Mouse (Mus musculus): ENCODE results near the gene Lrrc49. TPM values are rescaled to one million over a fixed set of nuclear protein-coding genes. Genes with fewer than 3 reads are reported as not detected.
A peak's percentile ranks its signal among the peaks of the same experiment; 100 is the strongest.

The Lrrc49 gene
- polyA plus RNA-seq, 1 experiment = 3.2 TPM

- Histone ChIP-seq H3K36me3 (ENCODE audit: control insufficient read depth, insufficient read depth, low read length) (no peaks in the 10 kb centered on the region), H3K4me1 (ENCODE audit: control insufficient read depth, insufficient read depth, low read length) (no peaks in the 10 kb centered on the region), H3K27ac (ENCODE audit: insufficient read depth, low read depth, low read length) (no peak overlapping the region), H3K27me3 (replicated peaks; ENCODE audit: control insufficient read depth, insufficient read depth, low read length) (no peaks in the 10 kb centered on the region; the same call in 1 of the 2 replicates), H3K4me3 (ENCODE audit: insufficient read depth, low read depth, low read length) (no peak overlapping the region)
- peak; percentile 29 for DNase-seq
- TF ChIP-seq POLR2A (IDR thresholded peaks at IDR 0.05; ENCODE audit: low read depth, low read length) = no peak
- TF ChIP-seq CTCF (conservative IDR thresholded peaks at IDR 0.05; ENCODE audit: insufficient read depth, insufficient read length, low read depth, low read length) = no peak
- 97% methylated on average over 12 of the region's 12 CpGs for WGBS
Measured at GRCm38 (mm10) chr9:60664385-60664784, 23.6 kb downstream of the Lrrc49 start.

- 84% methylated on average over 2 of the region's 2 CpGs for WGBS
- Histone ChIP-seq H3K4me1 (ENCODE audit: control insufficient read depth, insufficient read depth, low read length) (no peaks in the 10 kb centered on the region), H3K27ac (ENCODE audit: insufficient read depth, low read depth, low read length) (no peak overlapping the region), H3K36me3 (ENCODE audit: control insufficient read depth, insufficient read depth, low read length) (no peaks in the 10 kb centered on the region), H3K4me3 (ENCODE audit: insufficient read depth, low read depth, low read length) (no peak overlapping the region), H3K27me3 (replicated peaks; ENCODE audit: control insufficient read depth, insufficient read depth, low read length) (no peaks in the 10 kb centered on the region; the same call in 1 of the 2 replicates)
- TF ChIP-seq CTCF (conservative IDR thresholded peaks at IDR 0.05; ENCODE audit: insufficient read depth, insufficient read length, low read depth, low read length) (no peak), POLR2A (IDR thresholded peaks at IDR 0.05; ENCODE audit: low read depth, low read length) (no peak)
- DNase-seq = no peak
Measured at GRCm38 (mm10) chr9:60662936-60663335, 25.0 kb downstream of the Lrrc49 start.

GRCm38 (mm10) chr9:60653582-60653981, 34.4 kb downstream of the Lrrc49 start:
- no peaks in the 10 kb centered on the region for H3K4me1 ChIP-seq (ENCODE audit: control insufficient read depth, insufficient read depth, low read length)
- no peak overlapping the region for H3K27ac ChIP-seq (ENCODE audit: insufficient read depth, low read depth, low read length)
- no peak for DNase-seq
- TF ChIP-seq CTCF (conservative IDR thresholded peaks at IDR 0.05; ENCODE audit: insufficient read depth, insufficient read length, low read depth, low read length) (no peak), POLR2A (IDR thresholded peaks at IDR 0.05; ENCODE audit: low read depth, low read length) (no peak)
- no peaks in the 10 kb centered on the region for H3K27me3 ChIP-seq (replicated peaks; ENCODE audit: control insufficient read depth, insufficient read depth, low read length)
- no peak overlapping the region for H3K4me3 ChIP-seq (ENCODE audit: insufficient read depth, low read depth, low read length)
- no peaks in the 10 kb centered on the region for H3K36me3 ChIP-seq (ENCODE audit: control insufficient read depth, insufficient read depth, low read length)

GRCm38 (mm10) chr9:60653137-60653536, 34.8 kb downstream of the Lrrc49 start:
- DNase-seq = no peak

GRCm38 (mm10) chr9:60650277-60650676, 37.7 kb downstream of the Lrrc49 start:
- no peak for TF ChIP-seq POLR2A (IDR thresholded peaks at IDR 0.05; ENCODE audit: low read depth, low read length)
- TF ChIP-seq CTCF (conservative IDR thresholded peaks at IDR 0.05; ENCODE audit: insufficient read depth, insufficient read length, low read depth, low read length) = no peak
- no peaks in the 10 kb centered on the region for H3K27me3 ChIP-seq (replicated peaks; ENCODE audit: control insufficient read depth, insufficient read depth, low read length)
- H3K4me3 ChIP-seq (ENCODE audit: insufficient read depth, low read depth, low read length) = no peak overlapping the region
- H3K36me3 ChIP-seq (ENCODE audit: control insufficient read depth, insufficient read depth, low read length) = no peaks in the 10 kb centered on the region
- DNase-seq = no peak
- no peak overlapping the region for H3K27ac ChIP-seq (ENCODE audit: insufficient read depth, low read depth, low read length)
- 84% methylated on average over 6 of the region's 6 CpGs for WGBS
- H3K4me1 ChIP-seq (ENCODE audit: control insufficient read depth, insufficient read depth, low read length) = no peaks in the 10 kb centered on the region

More at GRCm38 (mm10) chr9:60653137-60653536, 34.8 kb downstream of the Lrrc49 start:
- no peaks in the 10 kb centered on the region for H3K4me1 ChIP-seq (ENCODE audit: control insufficient read depth, insufficient read depth, low read length)
- no peak overlapping the region for H3K27ac ChIP-seq (ENCODE audit: insufficient read depth, low read depth, low read length)
- H3K36me3 ChIP-seq (ENCODE audit: control insufficient read depth, insufficient read depth, low read length) = no peaks in the 10 kb centered on the region
- WGBS = 93% methylated on average over 1 of the region's 1 CpGs
- TF ChIP-seq POLR2A (IDR thresholded peaks at IDR 0.05; ENCODE audit: low read depth, low read length) = no peak
- no peak for TF ChIP-seq CTCF (conservative IDR thresholded peaks at IDR 0.05; ENCODE audit: insufficient read depth, insufficient read length, low read depth, low read length)
- no peak overlapping the region for H3K4me3 ChIP-seq (ENCODE audit: insufficient read depth, low read depth, low read length)
- H3K27me3 ChIP-seq (replicated peaks; ENCODE audit: control insufficient read depth, insufficient read depth, low read length) = no peaks in the 10 kb centered on the region

GRCm38 (mm10) chr9:60648981-60649975, 38.7 kb downstream of the Lrrc49 start:
- Histone ChIP-seq H3K27ac (ENCODE audit: insufficient read depth, low read depth, low read length) (no peak overlapping the region), H3K4me3 (ENCODE audit: insufficient read depth, low read depth, low read length) (no peak overlapping the region), H3K36me3 (ENCODE audit: control insufficient read depth, insufficient read depth, low read length) (no peaks in the 10 kb centered on the region), H3K27me3 (replicated peaks; ENCODE audit: control insufficient read depth, insufficient read depth, low read length) (no peaks in the 10 kb centered on the region), H3K4me1 (ENCODE audit: control insufficient read depth, insufficient read depth, low read length) (no peaks in the 10 kb centered on the region)
- 46% methylated on average over 18 of the region's 18 CpGs for WGBS
- TF ChIP-seq CTCF (conservative IDR thresholded peaks at IDR 0.05; ENCODE audit: insufficient read depth, insufficient read length, low read depth, low read length) (no peak), POLR2A (IDR thresholded peaks at IDR 0.05; ENCODE audit: low read depth, low read length) (no peak)
- DNase-seq = peak; percentile 73

GRCm38 (mm10) chr9:60633601-60634000, 54.4 kb downstream of the Lrrc49 start:
- WGBS = 66% methylated on average over 2 of the region's 2 CpGs
- no peaks in the 10 kb centered on the region for H3K27me3 ChIP-seq (replicated peaks; ENCODE audit: control insufficient read depth, insufficient read depth, low read length)
- no peak overlapping the region for H3K4me3 ChIP-seq (ENCODE audit: insufficient read depth, low read depth, low read length)
- TF ChIP-seq POLR2A (IDR thresholded peaks at IDR 0.05; ENCODE audit: low read depth, low read length) = no peak
- no peak for TF ChIP-seq CTCF (conservative IDR thresholded peaks at IDR 0.05; ENCODE audit: insufficient read depth, insufficient read length, low read depth, low read length)
- H3K4me1 ChIP-seq (ENCODE audit: control insufficient read depth, insufficient read depth, low read length) = no peaks in the 10 kb centered on the region
- no peak for DNase-seq
- H3K27ac ChIP-seq (ENCODE audit: insufficient read depth, low read depth, low read length) = no peak overlapping the region
- no peaks in the 10 kb centered on the region for H3K36me3 ChIP-seq (ENCODE audit: control insufficient read depth, insufficient read depth, low read length)
